Mouse (Mus musculus): ENCODE data around the gene Gm10309.

- TF ChIP-seq CTCF (IDR thresholded peaks at IDR 0.05; ENCODE audit: control insufficient read depth, insufficient read depth, insufficient replicate concordance, low read depth, low read length) (no peak), POLR2A (IDR thresholded peaks at IDR 0.05; ENCODE audit: control insufficient read depth, low read depth, low read length) (no peak)
Measured at GRCm38 (mm10) chr17:86497302-86497701, 7.7 kb downstream of the Gm10309 start.

Data from testis, adult 2 months (tissue).